Mouse (Mus musculus) MEL (cell line): ENCODE results near the gene Naa16. TPM values are rescaled to one million over a fixed set of nuclear protein-coding genes. Genes with fewer than 3 reads are reported as not detected.

Experiments
- DNase-seq: peaks from one replicate; pipeline ENCODE4 v3.0.0; 2011; ENCODE audit warnings: low read depth, low spot score
- H3K27ac ChIP-seq: 2 replicates; pipeline ENCODE4 v1.5.1; 2012; ENCODE audit warnings: low read depth, mild to moderate bottlenecking, control low read depth, low read length, moderate library complexity; ENCODE audit not compliant: control insufficient read depth
- H3K27me3 ChIP-seq, 2 experiments: fragments of 150-350 bp in 1 of 2; sonication (generic) in 1 of 2; 2 replicates each; pipeline ENCODE4 v1.6.1; 2012; ENCODE audit warnings: low read length in 2 of 2, mild to moderate bottlenecking in 2 of 2, improper control_type of control experiment in 1 of 2, moderate library complexity in 1 of 2; ENCODE audit not compliant: insufficient read depth in 2 of 2, control insufficient read depth in 1 of 2
- H3K36me3 ChIP-seq, 2 experiments: 2 replicates each; pipeline ENCODE4 v1.6.1; 2012 to 2014; ENCODE audit warnings: low read length in 2 of 2, improper control_type of control experiment in 1 of 2, inconsistent platforms in 1 of 2, mild to moderate bottlenecking in 1 of 2; ENCODE audit not compliant: insufficient read depth in 2 of 2, control insufficient read depth in 1 of 2
- H3K4me1 ChIP-seq, 2 experiments: fragments of 150-350 bp in 1 of 2; sonication (generic) in 1 of 2; 2 replicates each; pipeline ENCODE4 v1.6.1; 2012; ENCODE audit warnings: low read length in 2 of 2, improper control_type of control experiment in 1 of 2, mild to moderate bottlenecking in 1 of 2; ENCODE audit not compliant: insufficient read depth in 2 of 2, control insufficient read depth in 1 of 2
- H3K4me3 ChIP-seq, 2 experiments: fragments of 150-350 bp in 1 of 2; sonication (generic) in 1 of 2; 2 replicates each; pipeline ENCODE4 v1.5.1; 2012; ENCODE audit warnings: low read depth in 2 of 2, low read length in 2 of 2, mild to moderate bottlenecking in 2 of 2, moderate library complexity in 2 of 2, control low read depth in 1 of 2, improper control_type of control experiment in 1 of 2; ENCODE audit not compliant: control insufficient read depth in 1 of 2, insufficient read depth in 1 of 2
- H3K79me2 ChIP-seq: 2 replicates; pipeline ENCODE4 v1.6.1; 2012; ENCODE audit warnings: mild to moderate bottlenecking, low read length, moderate library complexity; ENCODE audit not compliant: control insufficient read depth, poor library complexity, insufficient read depth
- H3K9ac ChIP-seq: 2 replicates; pipeline ENCODE4 v1.6.1; 2012; ENCODE audit warnings: low read depth, mild to moderate bottlenecking, control low read depth, low read length, moderate library complexity; ENCODE audit not compliant: control insufficient read depth, poor library complexity, severe bottlenecking
- H3K9me3 ChIP-seq: fragments of 150-350 bp; sonication (generic); replicated peaks from 2 replicates; pipeline ENCODE4 v1.6.1; 2012; ENCODE audit warnings: mild to moderate bottlenecking, low read length, improper control_type of control experiment, moderate library complexity; ENCODE audit not compliant: insufficient read depth
- EP300 ChIP-seq, 2 experiments: IDR thresholded peaks; 2 replicates each; pipeline ENCODE4 v1.6.1; 2011; ENCODE audit warnings: improper control_type of control experiment in 2 of 2, low read length in 2 of 2, low read depth in 1 of 2, mild to moderate bottlenecking in 1 of 2
- ETS1 ChIP-seq: IDR thresholded peaks from 2 replicates; pipeline ENCODE4 v1.6.1; 2012; ENCODE audit warnings: low read depth, mild to moderate bottlenecking, inconsistent platforms, low read length, improper control_type of control experiment, moderate library complexity
- GATA1 ChIP-seq: IDR thresholded peaks from 2 replicates; pipeline ENCODE4 v1.6.1; 2011; ENCODE audit warnings: low read depth, low read length, improper control_type of control experiment
- NELFE ChIP-seq: IDR thresholded peaks from 2 replicates; pipeline ENCODE4 v1.6.1; 2011; ENCODE audit warnings: low read depth, low read length, improper control_type of control experiment
- RCOR1 ChIP-seq: IDR thresholded peaks from 2 replicates; pipeline ENCODE4 v1.6.1; 2012; ENCODE audit warnings: low read depth, mild to moderate bottlenecking, inconsistent platforms, low read length, improper control_type of control experiment
- SIN3A ChIP-seq: IDR thresholded peaks from 2 replicates; pipeline ENCODE4 v1.6.1; 2012; ENCODE audit warnings: low read length, improper control_type of control experiment, inconsistent platforms
- TAL1 ChIP-seq: IDR thresholded peaks from 2 replicates; pipeline ENCODE4 v1.6.1; 2012; ENCODE audit warnings: mild to moderate bottlenecking, inconsistent platforms, low read length, moderate library complexity, mixed read lengths
- TCF12 ChIP-seq: IDR thresholded peaks from 2 replicates; pipeline ENCODE4 v1.6.1; 2014; ENCODE audit warnings: low read depth, mild to moderate bottlenecking, inconsistent platforms, low read length, improper control_type of control experiment, moderate library complexity
- UBTF ChIP-seq: IDR thresholded peaks from 2 replicates; pipeline ENCODE4 v1.6.1; 2012; ENCODE audit warnings: low read depth, mild to moderate bottlenecking, inconsistent platforms, low read length, improper control_type of control experiment, moderate library complexity, borderline replicate concordance; ENCODE audit not compliant: insufficient read depth
- ZMIZ1 ChIP-seq: IDR thresholded peaks from 2 replicates; pipeline ENCODE4 v1.6.1; 2012; ENCODE audit warnings: low read depth, mild to moderate bottlenecking, inconsistent platforms, low read length, improper control_type of control experiment, moderate library complexity
- ZNF384 ChIP-seq: IDR thresholded peaks from 2 replicates; pipeline ENCODE4 v1.6.1; 2012; ENCODE audit warnings: low read depth, mild to moderate bottlenecking, inconsistent platforms, low read length, improper control_type of control experiment
- polyA plus RNA-seq, 2 experiments: library from polyadenylated mRNA; stranded (reverse) in 1 of 2; unstranded in 1 of 2; fragments of >175 nt in 1 of 2; fragments of >200 nt in 1 of 2; gene quantifications; 2 replicates each; pipeline versions ENCODE4 v1.2.1 to v1.2.4; 2012; ENCODE audit warnings: low replicate concordance in 2 of 2, low read depth in 1 of 2; ENCODE audit not compliant: insufficient read length in 2 of 2, insufficient read depth in 1 of 2, missing spikeins in 1 of 2
- total RNA-seq: library from RNA; depleted of rRNA; stranded (reverse); fragments of 300-350 nt; gene quantifications from 2 replicates; pipeline ENCODE4 v1.2.3, GENCODE M21; 2012

Naa16 gene
- total and polyA plus RNA-seq, 3 experiments: 22.4 to 51.6 TPM; not detected in 1

- no peak overlapping the region for H3K9ac ChIP-seq
- H3K27me3 ChIP-seq: no peaks in the 10 kb centered on the region
- no peak overlapping the region for H3K4me3 ChIP-seq
- peaks cover 0 to 16% of the 10 kb centered on the region in 2 experiments; a peak in 3 of 4 replicates for H3K4me1 ChIP-seq
- no peaks in the 10 kb centered on the region for H3K79me2 ChIP-seq
- H3K9me3 ChIP-seq: no peaks in the 10 kb centered on the region
- no peak overlapping the region for H3K27ac ChIP-seq
- peaks cover 0 to 10% of the 10 kb centered on the region in 2 experiments; a peak in 2 of 4 replicates for H3K36me3 ChIP-seq
- TF ChIP-seq GATA1: 0 out of 2 replicates have a peak, but pooled peaks have one; percentile 16
- no peak for TF ChIP-seq ZMIZ1
- DNase-seq: no peak
Measured at GRCm38 (mm10) chr14:79314245-79315010, 76.2 kb downstream of the Naa16 start.

GRCm38 (mm10) chr14:79313439-79314175 is 77.0 kb downstream of the Naa16 start:
- H3K4me3 ChIP-seq: peak overlapping the region in 1 of 2 experiments; percentile 1; a peak in 2 of 4 replicates
- TF ChIP-seq ZNF384 (peak; percentile 67), NELFE (no peak), ZMIZ1 (no peak), RCOR1 (0 out of 2 replicates have a peak, but pooled peaks have one; percentile 18), TCF12 (peak; percentile 87), EP300 (IDR thresholded peaks at IDR 0.05; ENCODE audit: low read depth in 1 of 2, low read length in 2 of 2) (peak; percentile 79 to 82), SIN3A (peak; percentile 67; the same call in 1 of the 2 replicates), GATA1 (peak; percentile 88), ETS1 (peak; percentile 96), UBTF (no peak), TAL1 (peak; percentile 57)
- TF ChIP-seq, all 39 proteins: peak for 8
- no peak overlapping the region for H3K9ac ChIP-seq
- DNase-seq: peak; percentile 76
- H3K4me1 ChIP-seq: peaks cover 0 to 16% of the 10 kb centered on the region in 2 experiments; a peak in 3 of 4 replicates
- H3K9me3 ChIP-seq: no peaks in the 10 kb centered on the region
- H3K36me3 ChIP-seq: peaks cover 0 to 10% of the 10 kb centered on the region in 2 experiments; a peak in 2 of 4 replicates
- no peaks in the 10 kb centered on the region for H3K27me3 ChIP-seq
- H3K79me2 ChIP-seq: no peaks in the 10 kb centered on the region
- H3K27ac ChIP-seq: peak overlapping the region; percentile 31
